Mouse (Mus musculus): Measurements from ENCODE around the gene Glcci1. TPM values are rescaled to one million over a fixed set of nuclear protein-coding genes. Genes with fewer than 3 reads are reported as not detected.

Glcci1 gene
- polyA plus RNA-seq, 1 experiment from 2014 or later: 12.2 TPM

DNA sequence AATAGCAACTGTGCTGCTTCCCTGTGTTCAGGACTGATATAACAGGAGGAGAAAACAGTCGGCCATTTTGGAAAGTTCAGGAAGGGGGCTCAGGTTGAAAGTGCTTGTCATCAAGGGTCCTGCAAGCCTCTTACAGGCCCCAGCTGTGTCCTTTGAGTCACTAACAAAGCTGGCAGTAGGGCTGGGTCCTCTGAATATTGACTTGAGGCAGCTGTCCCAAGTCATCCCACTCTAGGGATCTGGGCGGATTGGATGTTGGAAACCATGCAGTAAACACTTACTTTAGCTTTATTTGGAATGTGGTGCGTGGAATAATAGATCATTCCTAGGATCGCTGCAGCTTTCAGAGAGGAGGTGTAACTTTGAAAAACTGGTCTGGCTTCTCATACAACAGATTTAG is 34.6 kb upstream of the Glcci1 start:
- Histone ChIP-seq H3K9ac (replicated peaks; ENCODE audit: low read depth, low read length) (no peak overlapping the region), H3K4me1 (replicated peaks; ENCODE audit: control insufficient read depth, insufficient read depth, low read length) (no peaks in the 10 kb centered on the region), H3K27ac (ENCODE audit: low read length) (no peak overlapping the region), H3K4me2 (ENCODE audit: low read length) (no peak overlapping the region), H3K9me3 (ENCODE audit: control insufficient read depth, low read length) (no peaks in the 10 kb centered on the region), H3K27me3 (replicated peaks; ENCODE audit: control insufficient read depth, insufficient read depth, low read length) (no peaks in the 10 kb centered on the region), H3K4me3 (replicated peaks; ENCODE audit: low read length) (no peak overlapping the region), H3K36me3 (ENCODE audit: control insufficient read depth, insufficient read depth) (no peaks in the 10 kb centered on the region)
- 95% methylated on average over 4 of the region's 4 CpGs for WGBS
- no peak for ATAC-seq

DNA sequence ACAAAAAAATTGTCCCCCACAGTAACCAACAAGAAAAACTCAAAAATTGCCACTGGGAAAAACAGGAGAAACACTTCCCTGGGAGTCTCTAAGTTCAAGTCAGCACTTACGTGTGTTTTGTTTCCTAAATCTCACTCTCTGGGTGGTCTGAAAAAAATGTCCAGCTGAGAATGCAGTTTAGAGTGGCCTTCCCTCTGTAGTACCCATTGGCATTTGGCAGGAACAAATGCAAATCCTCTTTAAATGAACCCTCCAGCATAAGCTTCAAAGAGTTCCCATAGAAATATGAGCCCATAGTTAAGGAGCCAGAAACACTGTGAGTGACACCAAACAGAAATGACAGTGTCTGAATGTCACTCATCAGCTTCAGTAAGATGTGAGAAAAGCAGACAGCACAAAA is 30.2 kb upstream of the Glcci1 start:
- H3K9me3 ChIP-seq (ENCODE audit: control insufficient read depth, low read length): no peaks in the 10 kb centered on the region
- H3K36me3 ChIP-seq (ENCODE audit: control insufficient read depth, insufficient read depth): no peaks in the 10 kb centered on the region
- 24% methylated on average over 1 of the region's 1 CpGs for WGBS
- H3K27ac ChIP-seq (ENCODE audit: low read length): no peak overlapping the region
- no peak overlapping the region for H3K4me3 ChIP-seq (replicated peaks; ENCODE audit: low read length)
- no peaks in the 10 kb centered on the region for H3K27me3 ChIP-seq (replicated peaks; ENCODE audit: control insufficient read depth, insufficient read depth, low read length)
- no peak overlapping the region for H3K9ac ChIP-seq (replicated peaks; ENCODE audit: low read depth, low read length)
- no peaks in the 10 kb centered on the region for H3K4me1 ChIP-seq (replicated peaks; ENCODE audit: control insufficient read depth, insufficient read depth, low read length)
- ATAC-seq: no peak
- H3K4me2 ChIP-seq (ENCODE audit: low read length): no peak overlapping the region

DNA sequence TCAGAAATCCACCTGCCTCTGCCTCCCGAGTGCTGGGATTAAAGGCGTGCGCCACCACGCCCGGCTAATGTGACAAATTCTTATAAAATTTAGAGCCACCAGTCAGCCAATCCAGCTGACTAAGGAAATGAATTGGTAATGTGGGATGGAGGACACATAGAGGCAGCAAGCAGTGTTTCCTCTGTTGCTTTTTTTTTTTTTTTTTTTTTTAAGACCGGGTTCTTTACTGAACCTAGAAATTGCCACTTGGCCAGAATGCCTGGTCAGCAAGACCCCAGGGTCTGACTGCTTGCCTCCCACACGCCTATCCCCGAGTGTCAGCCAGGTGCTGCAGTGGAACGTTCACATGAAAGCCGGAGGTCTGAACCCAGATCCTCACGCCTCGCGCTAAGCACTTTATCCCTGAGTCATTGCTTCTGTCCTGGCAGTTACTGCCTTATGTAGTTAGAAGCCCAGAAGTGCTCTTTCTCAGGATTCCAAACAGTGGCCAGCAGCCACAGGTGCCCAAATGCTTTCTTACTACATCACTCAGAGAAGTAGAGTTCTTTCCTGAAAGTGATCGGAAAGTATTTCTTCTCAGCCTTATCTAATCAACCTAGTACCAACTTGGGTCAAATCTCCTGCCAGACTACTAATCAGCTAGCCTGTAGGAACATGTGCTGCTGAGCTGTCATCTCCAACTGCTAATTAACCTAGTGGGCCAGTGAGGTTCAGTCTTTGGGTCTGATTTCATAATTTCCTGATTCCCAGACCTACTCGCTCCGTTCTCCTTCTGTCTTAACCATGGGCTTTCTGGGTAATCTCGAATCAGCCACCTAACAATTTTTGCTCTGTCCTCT is 24.7 kb upstream of the Glcci1 start:
- ATAC-seq: no peak
- no peak overlapping the region for H3K4me3 ChIP-seq (replicated peaks; ENCODE audit: low read length)
- 96% methylated on average over 17 of the region's 17 CpGs for WGBS
- H3K27me3 ChIP-seq (replicated peaks; ENCODE audit: control insufficient read depth, insufficient read depth, low read length): no peaks in the 10 kb centered on the region
- H3K9me3 ChIP-seq (ENCODE audit: control insufficient read depth, low read length): no peaks in the 10 kb centered on the region
- no peak overlapping the region for H3K27ac ChIP-seq (ENCODE audit: low read length)
- H3K4me1 ChIP-seq (replicated peaks; ENCODE audit: control insufficient read depth, insufficient read depth, low read length): peaks cover 6% of the 10 kb centered on the region; the same call in 1 of the 2 replicates
- H3K4me2 ChIP-seq (ENCODE audit: low read length): no peak overlapping the region
- H3K9ac ChIP-seq (replicated peaks; ENCODE audit: low read depth, low read length): no peak overlapping the region
- no peaks in the 10 kb centered on the region for H3K36me3 ChIP-seq (ENCODE audit: control insufficient read depth, insufficient read depth)

DNA sequence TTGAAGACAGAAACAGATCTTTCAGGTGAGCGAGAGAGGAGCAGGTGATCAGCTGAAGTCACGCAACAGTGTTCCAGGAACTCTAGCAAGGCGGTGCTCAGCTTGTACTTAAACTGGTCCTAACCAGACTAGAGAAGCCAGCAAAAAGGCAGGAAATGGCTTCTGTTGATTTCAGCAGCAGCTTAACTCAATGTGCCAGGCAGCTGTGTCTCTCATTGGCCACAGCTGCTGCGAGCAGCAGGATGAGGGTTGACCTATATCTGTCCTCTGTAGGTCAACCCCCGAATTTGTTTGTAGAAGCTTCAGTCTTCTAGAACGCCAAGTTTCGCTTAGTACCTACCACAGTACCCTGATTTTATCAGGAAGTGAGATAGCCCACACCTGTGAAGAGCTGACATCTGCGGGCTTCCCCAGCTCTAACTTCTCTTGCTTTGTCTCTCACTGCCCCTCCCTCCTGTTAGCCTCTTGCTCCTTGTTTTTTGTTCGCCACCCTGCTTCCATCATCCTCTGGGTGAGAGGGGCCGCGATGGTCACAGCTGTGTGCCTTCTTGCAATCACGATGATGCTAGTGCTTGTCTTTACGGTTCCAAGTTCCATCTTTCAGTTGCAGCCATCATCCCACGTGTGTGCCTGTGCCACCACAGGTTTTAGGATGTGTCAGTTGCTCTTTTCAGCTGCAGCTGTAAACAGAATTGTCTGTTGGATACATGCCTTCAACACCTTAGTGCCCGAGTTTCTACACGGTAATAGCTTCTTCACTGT is 23.8 kb upstream of the Glcci1 start:
- no peaks in the 10 kb centered on the region for H3K9me3 ChIP-seq (ENCODE audit: control insufficient read depth, low read length)
- peaks cover 6% of the 10 kb centered on the region; the same call in 1 of the 2 replicates for H3K4me1 ChIP-seq (replicated peaks; ENCODE audit: control insufficient read depth, insufficient read depth, low read length)
- no peak overlapping the region for H3K4me2 ChIP-seq (ENCODE audit: low read length)
- H3K4me3 ChIP-seq (replicated peaks; ENCODE audit: low read length): no peak overlapping the region
- WGBS: 90% methylated on average over 16 of the region's 16 CpGs
- no peak for ATAC-seq
- H3K27ac ChIP-seq (ENCODE audit: low read length): no peak overlapping the region
- H3K9ac ChIP-seq (replicated peaks; ENCODE audit: low read depth, low read length): no peak overlapping the region
- H3K27me3 ChIP-seq (replicated peaks; ENCODE audit: control insufficient read depth, insufficient read depth, low read length): no peaks in the 10 kb centered on the region
- H3K36me3 ChIP-seq (ENCODE audit: control insufficient read depth, insufficient read depth): no peaks in the 10 kb centered on the region

DNA sequence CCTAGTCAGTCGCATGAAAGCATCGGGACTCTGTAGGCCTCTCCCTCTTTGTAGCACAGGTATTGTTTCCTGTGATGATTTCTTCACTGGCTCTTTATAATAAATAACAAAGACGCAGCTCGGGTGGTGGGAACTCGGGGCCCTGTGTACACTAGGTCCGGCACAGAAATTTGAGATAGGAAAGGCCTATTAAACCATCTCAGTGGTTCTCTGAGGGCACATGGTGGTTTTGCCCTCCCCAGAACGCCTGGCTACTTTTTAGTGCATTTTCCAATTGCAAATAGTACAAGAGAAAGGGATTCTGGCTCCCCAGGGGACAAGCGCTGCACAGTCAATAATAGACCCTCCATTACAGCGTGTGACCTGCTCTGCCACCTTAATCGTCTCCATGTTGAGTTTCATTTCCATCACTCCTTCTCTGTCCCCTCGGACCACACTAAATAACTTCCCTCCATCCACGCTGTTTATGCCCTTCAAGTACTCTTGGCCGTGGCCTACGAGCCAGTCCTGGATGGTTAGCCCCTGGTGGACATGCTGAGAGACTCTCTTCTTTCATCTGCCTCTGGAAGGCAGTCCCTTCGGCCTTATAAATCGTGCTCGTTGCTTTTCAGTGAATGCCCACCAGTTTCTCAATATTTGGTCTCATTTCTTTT is 22.9 kb upstream of the Glcci1 start:
- no peak overlapping the region for H3K4me2 ChIP-seq (ENCODE audit: low read length)
- H3K4me3 ChIP-seq (replicated peaks; ENCODE audit: low read length): no peak overlapping the region
- no peaks in the 10 kb centered on the region for H3K27me3 ChIP-seq (replicated peaks; ENCODE audit: control insufficient read depth, insufficient read depth, low read length)
- H3K9ac ChIP-seq (replicated peaks; ENCODE audit: low read depth, low read length): no peak overlapping the region
- no peaks in the 10 kb centered on the region for H3K9me3 ChIP-seq (ENCODE audit: control insufficient read depth, low read length)
- H3K36me3 ChIP-seq (ENCODE audit: control insufficient read depth, insufficient read depth): no peaks in the 10 kb centered on the region
- WGBS: 64% methylated on average over 17 of the region's 17 CpGs
- peak; percentile 10; the same call in 1 of the 2 replicates for ATAC-seq
- H3K4me1 ChIP-seq (replicated peaks; ENCODE audit: control insufficient read depth, insufficient read depth, low read length): peaks cover 6% of the 10 kb centered on the region; the same call in 1 of the 2 replicates
- H3K27ac ChIP-seq (ENCODE audit: low read length): no peak overlapping the region

DNA sequence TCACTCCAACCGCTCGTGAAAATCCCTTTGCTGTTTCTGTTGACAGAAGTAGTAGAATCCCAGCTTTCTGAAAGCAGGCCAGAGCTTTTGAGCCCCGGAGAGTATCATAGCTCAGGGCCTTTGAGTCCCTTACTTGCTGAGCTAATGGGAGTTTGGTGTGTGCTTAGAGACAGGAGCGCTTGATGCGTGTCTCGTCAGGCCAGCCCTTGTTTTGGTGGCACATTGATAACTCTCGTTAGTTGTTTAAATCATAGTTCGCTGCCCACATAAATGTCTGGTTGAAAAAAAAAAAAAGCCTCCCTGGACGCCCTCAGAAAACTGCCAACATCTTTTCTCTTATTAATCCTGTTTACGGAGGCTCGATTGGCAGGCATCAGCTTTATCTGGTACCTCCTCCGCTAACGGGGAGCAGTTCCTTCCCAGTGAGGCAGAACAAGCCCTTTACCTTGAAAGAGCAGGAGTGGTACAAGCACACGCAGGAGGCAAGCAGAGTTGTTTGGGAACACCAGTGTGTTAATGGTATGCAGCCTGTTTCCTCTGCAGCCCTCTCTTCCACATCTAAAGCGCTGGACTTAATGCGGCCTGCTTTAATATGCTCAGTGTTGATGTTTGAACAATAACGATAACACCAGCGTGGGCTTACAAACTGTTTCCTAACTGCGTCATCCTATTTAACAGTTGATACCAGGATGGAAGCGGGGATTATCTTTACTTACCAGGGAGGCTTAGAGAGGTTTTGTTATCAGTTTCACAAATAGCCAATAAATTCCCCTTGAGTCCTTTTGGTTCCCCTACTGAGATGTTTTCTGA is 22.2 kb upstream of the Glcci1 start:
- Histone ChIP-seq H3K4me2 (ENCODE audit: low read length) (peak overlapping the region; percentile 14; the same call in 1 of the 2 replicates), H3K9ac (replicated peaks; ENCODE audit: low read depth, low read length) (no peak overlapping the region), H3K4me3 (replicated peaks; ENCODE audit: low read length) (no peak overlapping the region), H3K36me3 (ENCODE audit: control insufficient read depth, insufficient read depth) (no peaks in the 10 kb centered on the region), H3K4me1 (replicated peaks; ENCODE audit: control insufficient read depth, insufficient read depth, low read length) (peaks cover 6% of the 10 kb centered on the region; the same call in 1 of the 2 replicates), H3K27me3 (replicated peaks; ENCODE audit: control insufficient read depth, insufficient read depth, low read length) (no peaks in the 10 kb centered on the region), H3K27ac (ENCODE audit: low read length) (no peak overlapping the region), H3K9me3 (ENCODE audit: control insufficient read depth, low read length) (no peaks in the 10 kb centered on the region)
- ATAC-seq: 0 out of 2 replicates have a peak, but pooled peaks have one; percentile 36
- 26% methylated on average over 20 of the region's 20 CpGs for WGBS

DNA sequence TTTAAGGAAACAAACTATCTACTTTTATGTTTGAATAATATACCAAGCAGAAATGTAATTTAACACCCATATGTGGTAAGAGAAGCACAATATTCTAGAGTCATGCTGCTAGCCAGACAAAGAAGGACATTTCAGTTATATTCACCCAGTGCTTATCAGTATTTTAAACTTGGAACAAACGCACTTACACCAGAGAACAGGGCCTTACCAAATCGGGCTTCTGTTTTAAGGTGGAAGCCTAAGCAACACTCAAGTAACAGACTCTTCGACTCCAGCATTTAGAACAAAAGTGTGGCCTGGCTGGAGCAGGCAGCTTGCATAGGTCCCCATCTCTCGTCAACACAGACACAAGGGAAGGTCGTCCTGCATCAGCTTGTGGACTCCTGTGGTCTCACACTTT is 21.2 kb upstream of the Glcci1 start:
- no peak overlapping the region for H3K4me2 ChIP-seq (ENCODE audit: low read length)
- WGBS: 74% methylated on average over 5 of the region's 5 CpGs
- H3K9me3 ChIP-seq (ENCODE audit: control insufficient read depth, low read length): no peaks in the 10 kb centered on the region
- peaks cover 6% of the 10 kb centered on the region; the same call in 1 of the 2 replicates for H3K4me1 ChIP-seq (replicated peaks; ENCODE audit: control insufficient read depth, insufficient read depth, low read length)
- H3K27ac ChIP-seq (ENCODE audit: low read length): no peak overlapping the region
- ATAC-seq: no peak
- H3K36me3 ChIP-seq (ENCODE audit: control insufficient read depth, insufficient read depth): no peaks in the 10 kb centered on the region
- H3K4me3 ChIP-seq (replicated peaks; ENCODE audit: low read length): no peak overlapping the region
- H3K27me3 ChIP-seq (replicated peaks; ENCODE audit: control insufficient read depth, insufficient read depth, low read length): no peaks in the 10 kb centered on the region
- H3K9ac ChIP-seq (replicated peaks; ENCODE audit: low read depth, low read length): no peak overlapping the region

DNA sequence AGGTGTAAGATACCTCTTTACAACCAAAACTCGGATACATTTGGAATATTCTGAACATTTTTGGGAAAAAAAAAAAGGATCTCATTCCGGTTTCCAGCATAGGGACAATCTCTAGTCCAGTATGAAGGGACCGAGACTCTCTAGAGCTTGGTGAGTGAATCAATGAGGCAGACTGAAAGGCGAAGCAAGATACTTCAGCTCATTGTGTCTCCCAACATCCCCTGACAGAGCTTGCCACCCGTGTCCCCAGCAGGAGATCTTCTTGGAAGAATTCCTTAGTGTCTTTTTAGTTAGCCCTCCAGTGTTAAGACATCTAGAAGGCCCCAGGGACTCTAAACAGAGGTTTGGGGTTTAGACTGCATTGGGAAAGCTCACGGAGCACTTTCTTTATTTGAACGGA is 20.1 kb upstream of the Glcci1 start:
- no peaks in the 10 kb centered on the region for H3K36me3 ChIP-seq (ENCODE audit: control insufficient read depth, insufficient read depth)
- H3K27me3 ChIP-seq (replicated peaks; ENCODE audit: control insufficient read depth, insufficient read depth, low read length): no peaks in the 10 kb centered on the region
- no peak overlapping the region for H3K4me3 ChIP-seq (replicated peaks; ENCODE audit: low read length)
- H3K27ac ChIP-seq (ENCODE audit: low read length): no peak overlapping the region
- no peak overlapping the region for H3K9ac ChIP-seq (replicated peaks; ENCODE audit: low read depth, low read length)
- H3K9me3 ChIP-seq (ENCODE audit: control insufficient read depth, low read length): no peaks in the 10 kb centered on the region
- WGBS: 68% methylated on average over 7 of the region's 7 CpGs
- H3K4me1 ChIP-seq (replicated peaks; ENCODE audit: control insufficient read depth, insufficient read depth, low read length): peaks cover 6% of the 10 kb centered on the region; the same call in 1 of the 2 replicates
- H3K4me2 ChIP-seq (ENCODE audit: low read length): no peak overlapping the region
- ATAC-seq: no peak

All from forebrain, embryonic 16.5 days (tissue).